Mouse (Mus musculus) ovary, adult 10 weeks (tissue): Measurements from ENCODE around the gene Tbk1. TPM values are rescaled to one million over a fixed set of nuclear protein-coding genes. Genes with fewer than 3 reads are reported as not detected.

ENCODE experiments used
- polyA plus RNA-seq: library from polyadenylated mRNA; stranded (reverse); fragments of 350-450 nt; fragmentation: Illumina TruSeq; extraction: RNeasy Lipid Tissue Mini Kit (QIAGEN cat#74804); gene quantifications from one replicate; pipeline ENCODE4 v1.2.3, GENCODE M21; 2014

The Tbk1 gene
- polyA plus RNA-seq = 54.4 TPM

DNA sequence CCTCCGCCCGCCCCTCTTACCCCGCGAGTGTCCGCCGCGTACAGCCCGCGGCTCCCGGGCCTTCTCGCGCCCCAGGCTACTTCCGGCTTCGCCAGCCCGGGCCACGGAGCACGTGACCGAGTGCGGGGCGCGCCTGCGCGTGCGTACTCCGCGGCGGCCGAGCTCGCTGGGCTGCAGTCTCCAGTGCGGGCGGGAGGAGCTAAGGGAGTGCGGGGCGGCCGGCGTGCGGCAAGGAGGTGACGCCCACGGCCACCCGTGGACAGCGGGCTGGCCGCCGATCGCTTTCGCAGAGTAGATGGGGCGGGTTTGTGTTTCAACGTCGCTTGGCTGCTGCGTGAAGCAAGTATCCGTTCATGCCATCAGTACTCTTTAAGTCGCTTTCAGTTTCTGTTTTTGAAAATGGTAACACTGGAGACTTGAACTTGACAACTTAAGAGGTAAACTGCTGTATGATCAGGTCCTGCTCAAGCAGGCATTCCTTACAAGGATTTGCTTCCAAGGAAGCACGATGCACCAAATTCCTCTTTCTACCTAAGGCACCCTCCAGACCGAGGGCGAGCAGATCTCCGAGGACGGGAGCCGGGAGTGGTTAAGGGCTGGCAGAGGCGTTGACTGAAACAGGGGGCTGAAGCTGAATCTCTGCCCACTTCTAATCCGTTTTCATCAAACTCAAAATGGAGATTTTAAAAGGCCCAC is at the start of gene Tbk1:
TSS of gene Tbk1 (minus strand) at position 113 of the 696 bp plus-strand sequence.

DNA sequence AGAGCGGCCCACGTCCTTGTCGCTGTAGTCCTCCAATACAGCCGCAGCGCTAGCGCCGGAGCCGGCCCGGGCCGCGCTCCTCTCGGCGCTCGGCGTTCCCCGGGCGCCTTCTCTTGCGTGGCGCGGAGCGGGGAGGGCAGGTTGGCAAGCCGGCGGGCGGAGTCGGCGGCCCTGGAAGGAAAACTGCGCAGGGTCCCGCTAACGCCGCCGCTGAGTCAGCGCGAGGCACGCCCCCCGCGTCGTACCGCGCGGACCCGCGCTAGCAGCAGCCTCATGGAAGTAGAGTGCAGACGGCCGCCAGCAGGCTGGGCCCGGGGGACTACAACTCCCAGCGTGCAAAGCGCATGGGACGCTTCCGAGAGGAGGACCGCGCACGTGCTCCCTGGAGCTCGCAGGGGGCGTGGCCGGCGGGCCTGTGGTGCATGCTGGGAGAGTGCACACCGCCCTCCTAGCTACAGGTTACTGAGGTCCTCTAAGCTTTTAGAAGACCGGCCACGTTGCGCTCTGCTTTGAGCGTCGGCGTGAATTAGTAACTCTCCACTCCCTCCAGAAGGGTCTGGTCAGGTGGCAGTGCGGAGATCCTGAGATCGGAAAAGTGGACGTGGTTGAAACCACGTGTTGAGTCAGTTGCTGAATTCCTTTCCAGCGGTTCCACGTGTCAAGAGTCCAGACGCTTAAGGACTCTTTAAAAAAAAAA is 39.7 kb upstream of the Tbk1 start, which contains the start of gene Xpot:
TSS of gene Xpot (minus strand) at position 147 of the 697 bp plus-strand sequence.

Other genes with a start within 250 kb of the Tbk1 start
- 4.3 TPM for gene Tbc1d30, start 235.5 kb downstream of the Tbk1 start, polyA plus RNA-seq
- 71.8 TPM for gene Gns, start 221.7 kb downstream of the Tbk1 start, polyA plus RNA-seq
- gene Rassf3, start 110.4 kb downstream of the Tbk1 start, polyA plus RNA-seq = 41.2 TPM
- gene Xpot, start 39.5 kb upstream of the Tbk1 start, polyA plus RNA-seq = 124 TPM
- not detected for gene D930020B18Rik, start 54.8 kb upstream of the Tbk1 start, polyA plus RNA-seq
- gene BC048403, start 153.2 kb upstream of the Tbk1 start, polyA plus RNA-seq = 11.3 TPM